Mouse (Mus musculus) ES-Bruce4 (cell line): ENCODE measurements around the gene Fam110a. TPM values are rescaled to one million over a fixed set of nuclear protein-coding genes. Genes with fewer than 3 reads are reported as not detected.
A peak's percentile ranks its signal among the peaks of the same experiment; 100 is the strongest.

Experiments used
- H3K27ac ChIP-seq: 2 replicates; pipeline ENCODE4 v1.5.1; 2012; ENCODE audit warnings: low read length, inconsistent platforms; ENCODE audit not compliant: insufficient read depth
- H3K27me3 ChIP-seq: 2 replicates; pipeline ENCODE4 v1.6.1; 2012; ENCODE audit warnings: mild to moderate bottlenecking, low read length, inconsistent platforms; ENCODE audit not compliant: control insufficient read depth, poor library complexity, insufficient read depth, severe bottlenecking
- H3K36me3 ChIP-seq: 2 replicates; pipeline ENCODE4 v1.6.1; 2012; ENCODE audit warnings: inconsistent platforms, mild to moderate bottlenecking, low read length, moderate library complexity; ENCODE audit not compliant: control insufficient read depth, poor library complexity, insufficient read depth, severe bottlenecking
- H3K4me1 ChIP-seq: one replicate; pipeline ENCODE4 v1.8.1; 2011; ENCODE audit warnings: low read length; ENCODE audit not compliant: control insufficient read depth, insufficient read depth
- H3K4me3 ChIP-seq: 2 replicates; pipeline ENCODE4 v1.5.1; 2011; ENCODE audit warnings: low read depth, mild to moderate bottlenecking, low read length
- H3K9ac ChIP-seq: 2 replicates; pipeline ENCODE4 v1.6.1; 2012; ENCODE audit warnings: low read depth, mild to moderate bottlenecking, inconsistent platforms; ENCODE audit not compliant: poor library complexity, severe bottlenecking
- H3K9me3 ChIP-seq: replicated peaks from 2 replicates; pipeline ENCODE4 v1.6.1; 2012; ENCODE audit warnings: mild to moderate bottlenecking, low read length, inconsistent platforms; ENCODE audit not compliant: control insufficient read depth, poor library complexity, insufficient read depth, severe bottlenecking
- CTCF ChIP-seq: IDR thresholded peaks from one replicate; pipeline ENCODE4 v1.8.1; 2011; ENCODE audit warnings: low read depth, low read length
- EP300 ChIP-seq: IDR thresholded peaks from 2 replicates; pipeline ENCODE4 v1.6.1; 2011; ENCODE audit warnings: low read depth, low read length; ENCODE audit not compliant: insufficient read depth
- POLR2A ChIP-seq: IDR thresholded peaks from one replicate; pipeline ENCODE4 v1.8.1; 2011; ENCODE audit warnings: low read length; ENCODE audit not compliant: insufficient read depth
- polyA plus RNA-seq: library from polyadenylated mRNA; stranded (reverse); fragments of >200 nt; gene quantifications from 2 replicates; pipeline ENCODE4 v1.2.4, GENCODE M21; 2011; ENCODE audit warnings: low read depth; ENCODE audit not compliant: missing spikeins, insufficient read depth, insufficient read length

The Fam110a gene
- polyA plus RNA-seq, 1 experiment = 13.6 TPM

DNA sequence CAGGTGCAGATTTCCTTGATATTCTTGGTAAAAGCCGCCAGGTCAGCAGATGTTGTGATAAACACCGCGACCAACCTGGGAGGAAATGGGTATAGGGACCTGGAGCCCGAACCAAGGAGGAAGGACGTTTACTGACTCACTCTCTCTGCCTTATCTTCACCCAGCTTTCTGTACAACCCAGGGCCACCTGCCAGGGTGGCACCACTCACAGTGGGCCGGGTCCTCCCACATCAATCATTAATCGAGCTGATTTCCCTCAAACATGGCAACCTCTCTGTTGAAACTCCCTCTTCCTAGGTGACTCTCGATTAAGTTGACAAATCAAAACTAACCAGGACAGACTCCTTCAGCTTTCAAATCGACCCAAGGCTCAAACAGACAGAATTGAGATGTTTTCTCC, 30.2 kb upstream of the Fam110a start:
- Histone ChIP-seq H3K9me3 (no peaks in the 10 kb centered on the region), H3K27ac (peak overlapping the region; percentile 73; the same call in 1 of the 2 replicates), H3K36me3 (no peaks in the 10 kb centered on the region), H3K4me3 (no peak overlapping the region), H3K27me3 (no peaks in the 10 kb centered on the region), H3K4me1 (peaks cover 13% of the 10 kb centered on the region), H3K9ac (no peak overlapping the region)
- TF ChIP-seq EP300 = no peak
- TF ChIP-seq POLR2A = no peak

DNA sequence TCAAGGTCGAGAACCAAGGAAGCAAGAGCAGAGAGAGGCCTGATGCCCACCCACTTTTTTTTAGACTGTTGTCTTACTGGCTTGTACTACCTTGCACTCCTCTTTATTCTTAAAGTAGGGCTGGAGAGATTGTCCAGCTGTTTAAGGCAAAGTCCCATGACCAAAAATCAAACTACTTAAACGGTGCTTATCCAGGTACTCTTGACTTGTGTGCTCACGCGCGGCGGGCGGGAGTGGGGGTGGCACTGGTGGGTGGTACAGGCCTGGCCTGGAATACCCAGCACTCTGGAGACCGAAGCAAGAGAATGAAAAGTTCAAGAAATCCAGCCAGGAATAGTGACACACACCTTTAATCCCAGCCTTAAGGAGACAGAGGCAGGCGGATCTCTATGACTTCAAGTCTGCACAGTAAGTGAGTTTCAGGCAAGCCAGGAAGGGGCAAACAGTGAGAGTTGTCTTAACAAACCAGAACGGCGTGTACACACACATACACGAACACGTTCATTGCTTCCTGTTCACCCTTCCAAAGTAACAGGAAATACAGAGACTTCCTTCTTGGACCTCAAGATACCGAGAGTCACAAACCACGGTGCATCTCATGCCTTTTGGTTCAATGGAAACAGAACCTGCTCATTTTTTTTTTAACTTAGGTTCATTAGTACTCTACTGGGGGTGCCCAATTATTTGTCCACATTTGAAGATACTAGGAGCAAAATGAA, 29.2 kb upstream of the Fam110a start:
- peaks cover 13% of the 10 kb centered on the region for H3K4me1 ChIP-seq
- TF ChIP-seq CTCF (no peak), EP300 (no peak), POLR2A (no peak)

DNA sequence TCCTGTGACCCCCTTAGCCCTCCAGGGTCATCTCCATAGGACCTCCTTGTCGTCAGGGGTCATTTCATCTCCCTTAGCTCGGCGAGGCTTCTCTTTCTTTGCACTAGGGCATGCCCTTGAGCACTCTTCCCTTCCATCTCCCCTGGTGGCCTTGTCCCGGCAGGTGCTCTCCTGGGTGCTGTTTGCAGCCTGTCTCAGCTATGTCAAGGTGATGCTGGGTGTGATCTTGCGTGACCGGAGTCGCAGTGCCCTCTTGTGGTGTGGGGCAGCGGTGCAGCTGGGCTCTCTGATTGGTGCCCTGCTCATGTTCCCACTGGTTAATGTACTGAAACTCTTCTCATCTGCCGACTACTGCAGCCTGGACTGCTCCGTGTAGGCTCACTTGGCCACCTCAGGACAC, 27.8 kb upstream of the Fam110a start:
- Histone ChIP-seq H3K9me3 (no peaks in the 10 kb centered on the region), H3K36me3 (no peaks in the 10 kb centered on the region), H3K4me1 (peaks cover 5% of the 10 kb centered on the region), H3K9ac (no peak overlapping the region), H3K27me3 (no peaks in the 10 kb centered on the region), H3K4me3 (no peak overlapping the region), H3K27ac (no peak overlapping the region)
- TF ChIP-seq EP300 (no peak), POLR2A (no peak), CTCF (peak; percentile 81)

More for the DNA sequence above, 29.2 kb upstream of the Fam110a start:
- H3K36me3 ChIP-seq = no peaks in the 10 kb centered on the region
- H3K27ac ChIP-seq = no peak overlapping the region
- H3K9me3 ChIP-seq = no peaks in the 10 kb centered on the region
- no peak overlapping the region for H3K4me3 ChIP-seq
- no peaks in the 10 kb centered on the region for H3K27me3 ChIP-seq
- H3K9ac ChIP-seq = no peak overlapping the region

DNA sequence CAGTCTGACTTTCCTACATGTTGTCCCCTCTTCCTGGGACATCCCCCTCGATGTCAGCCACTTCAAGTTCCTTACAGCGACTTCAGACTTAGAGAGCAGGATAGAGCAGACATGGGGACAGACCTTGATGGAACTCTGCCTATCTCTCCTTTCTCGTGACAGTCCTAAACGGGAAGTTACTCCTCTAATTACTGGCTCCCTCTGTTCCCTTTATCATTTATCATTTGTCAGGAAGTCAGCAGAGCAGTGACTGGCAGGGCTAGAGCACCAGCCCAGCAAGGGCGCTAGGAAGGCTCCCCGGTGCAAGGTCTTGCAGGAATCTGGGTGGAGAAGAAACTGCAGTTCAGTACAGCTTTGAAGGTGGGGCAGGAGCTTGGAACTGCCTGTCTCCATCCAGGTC, 22.5 kb upstream of the Fam110a start:
- H3K36me3 ChIP-seq = no peaks in the 10 kb centered on the region
- H3K9ac ChIP-seq = no peak overlapping the region
- H3K27ac ChIP-seq = no peak overlapping the region
- no peaks in the 10 kb centered on the region for H3K4me1 ChIP-seq
- H3K4me3 ChIP-seq = no peak overlapping the region
- no peaks in the 10 kb centered on the region for H3K27me3 ChIP-seq
- TF ChIP-seq CTCF (no peak), EP300 (no peak), POLR2A (no peak)
- no peaks in the 10 kb centered on the region for H3K9me3 ChIP-seq

DNA sequence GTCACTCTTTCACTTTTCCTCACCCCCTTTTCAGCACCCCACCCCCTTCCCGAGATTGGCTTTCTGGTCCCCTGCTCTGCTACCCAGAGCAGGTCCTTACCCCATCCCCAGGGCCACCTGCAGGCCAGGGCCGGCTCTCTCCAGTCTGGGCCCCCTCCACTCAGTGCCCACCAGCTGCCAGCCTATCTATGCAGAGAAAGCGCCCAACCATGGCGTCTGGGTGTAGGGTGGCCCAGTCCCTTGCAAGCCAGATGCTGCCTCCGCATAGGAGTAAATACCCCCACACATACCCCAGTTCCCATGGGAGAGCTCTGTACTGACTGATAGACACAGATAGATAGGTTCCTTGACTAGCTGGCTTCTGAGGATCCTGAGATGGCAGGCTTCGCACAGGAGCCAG, 20.7 kb upstream of the Fam110a start:
- no peaks in the 10 kb centered on the region for H3K9me3 ChIP-seq
- no peaks in the 10 kb centered on the region for H3K4me1 ChIP-seq
- H3K36me3 ChIP-seq = no peaks in the 10 kb centered on the region
- no peak overlapping the region for H3K27ac ChIP-seq
- H3K4me3 ChIP-seq = no peak overlapping the region
- TF ChIP-seq EP300 (no peak), POLR2A (no peak), CTCF (no peak)
- H3K9ac ChIP-seq = no peak overlapping the region
- no peaks in the 10 kb centered on the region for H3K27me3 ChIP-seq

DNA sequence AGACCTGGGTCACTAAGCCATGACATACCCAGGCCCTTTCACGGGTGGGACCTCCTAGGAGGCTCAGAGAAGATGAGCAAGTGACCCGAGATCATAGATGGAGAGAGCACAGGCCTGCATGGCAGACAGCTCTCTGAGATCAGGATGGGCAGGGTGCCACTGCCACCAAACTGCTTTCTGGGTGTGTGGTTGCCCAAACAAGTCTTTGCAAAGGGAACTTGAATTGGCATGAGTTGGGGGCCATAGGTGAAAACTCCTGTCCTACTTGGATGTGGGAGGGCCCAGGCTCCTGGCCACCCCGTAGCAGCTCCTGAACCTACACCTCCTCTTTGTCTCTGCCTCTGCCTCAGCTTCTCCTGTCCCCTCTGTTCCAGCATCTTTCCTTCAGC, 20.3 kb upstream of the Fam110a start:
- Histone ChIP-seq H3K36me3 (no peaks in the 10 kb centered on the region), H3K9ac (no peak overlapping the region), H3K27me3 (no peaks in the 10 kb centered on the region), H3K4me3 (no peak overlapping the region), H3K9me3 (no peaks in the 10 kb centered on the region), H3K4me1 (no peaks in the 10 kb centered on the region), H3K27ac (no peak overlapping the region)
- TF ChIP-seq POLR2A = no peak
- TF ChIP-seq EP300 = no peak
